Mouse (Mus musculus) E14TG2a.4 (cell line): ENCODE data around the gene Rad51c.
A peak's percentile ranks its signal among the peaks of the same experiment; 100 is the strongest.

ENCODE experiments used
- H3K27me3 ChIP-seq: 2 replicates; pipeline ENCODE4 v1.6.1; 2014; ENCODE audit warnings: low read length, control low read depth; ENCODE audit not compliant: insufficient read depth
- H3K36me3 ChIP-seq: 2 replicates; pipeline ENCODE4 v1.6.1; 2014; ENCODE audit warnings: low read length, control low read depth; ENCODE audit not compliant: insufficient read depth
- H3K4me1 ChIP-seq: replicated peaks from 2 replicates; pipeline ENCODE4 v1.6.1; 2014; ENCODE audit warnings: low read depth, low read length, control low read depth
- H3K4me3 ChIP-seq: replicated peaks from 2 replicates; pipeline ENCODE4 v1.5.1; 2014; ENCODE audit warnings: mild to moderate bottlenecking, low read length
- H3K9me3 ChIP-seq: 2 replicates; pipeline ENCODE4 v1.6.1; 2014; ENCODE audit warnings: low read length, control low read depth
- CTCF ChIP-seq: conservative IDR thresholded peaks from 2 replicates; pipeline ENCODE4 v1.5.1; 2014; ENCODE audit warnings: low read length
- NANOG ChIP-seq: IDR thresholded peaks from 2 replicates; pipeline ENCODE4 v1.6.1; 2014; ENCODE audit warnings: borderline replicate concordance, low read length, mixed read lengths
- POU5F1 ChIP-seq: IDR thresholded peaks from 2 replicates; pipeline ENCODE4 v1.6.1; 2014; ENCODE audit warnings: low read length, borderline replicate concordance

Gene Rad51c

GRCm38 (mm10) chr11:87404111-87404853 lies 472 bp downstream of the Rad51c start:
- Histone ChIP-seq H3K9me3 (no peaks in the 10 kb centered on the region), H3K36me3 (peaks cover 24% of the 10 kb centered on the region), H3K4me1 (peaks cover 15% of the 10 kb centered on the region), H3K4me3 (peak overlapping the region; percentile 88), H3K27me3 (no peaks in the 10 kb centered on the region)
- no peak for TF ChIP-seq NANOG
- TF ChIP-seq POU5F1: no peak
- TF ChIP-seq CTCF: no peak

- TF ChIP-seq CTCF: peak; percentile 31
- no peak for TF ChIP-seq POU5F1
- Histone ChIP-seq H3K27me3 (no peaks in the 10 kb centered on the region), H3K36me3 (peaks cover 45% of the 10 kb centered on the region), H3K9me3 (no peaks in the 10 kb centered on the region), H3K4me1 (peaks cover 10% of the 10 kb centered on the region), H3K4me3 (no peak overlapping the region)
Measured at GRCm38 (mm10) chr11:87398402-87398801, 6.4 kb downstream of the Rad51c start.

GRCm38 (mm10) chr11:87393855-87394254 lies 10.9 kb downstream of the Rad51c start:
- peaks cover 43% of the 10 kb centered on the region for H3K36me3 ChIP-seq
- no peaks in the 10 kb centered on the region for H3K9me3 ChIP-seq
- no peak overlapping the region for H3K4me3 ChIP-seq
- peaks cover 4% of the 10 kb centered on the region; the same call in 1 of the 2 replicates for H3K4me1 ChIP-seq
- TF ChIP-seq NANOG (no peak), CTCF (peak; percentile 64), POU5F1 (no peak)
- no peaks in the 10 kb centered on the region for H3K27me3 ChIP-seq

GRCm38 (mm10) chr11:87385676-87386075 lies 19.1 kb downstream of the Rad51c start:
- H3K4me1 ChIP-seq: no peaks in the 10 kb centered on the region
- no peak overlapping the region for H3K4me3 ChIP-seq
- peaks cover 21% of the 10 kb centered on the region for H3K36me3 ChIP-seq
- TF ChIP-seq CTCF (no peak), POU5F1 (no peak), NANOG (no peak)
- no peaks in the 10 kb centered on the region for H3K9me3 ChIP-seq
- no peaks in the 10 kb centered on the region for H3K27me3 ChIP-seq

- no peak overlapping the region for H3K4me3 ChIP-seq
- H3K9me3 ChIP-seq: no peaks in the 10 kb centered on the region
- TF ChIP-seq CTCF: no peak
- no peak for TF ChIP-seq POU5F1
- no peak for TF ChIP-seq NANOG
- peaks cover 26% of the 10 kb centered on the region for H3K36me3 ChIP-seq
- H3K4me1 ChIP-seq: no peaks in the 10 kb centered on the region
- H3K27me3 ChIP-seq: no peaks in the 10 kb centered on the region
Measured at GRCm38 (mm10) chr11:87384551-87384950, 20.2 kb downstream of the Rad51c start.

- Histone ChIP-seq H3K36me3 (no peaks in the 10 kb centered on the region), H3K27me3 (no peaks in the 10 kb centered on the region), H3K4me3 (no peak overlapping the region), H3K9me3 (no peaks in the 10 kb centered on the region), H3K4me1 (no peaks in the 10 kb centered on the region)
- no peak for TF ChIP-seq NANOG
- no peak for TF ChIP-seq POU5F1
- TF ChIP-seq CTCF: no peak
Measured at GRCm38 (mm10) chr11:87367865-87368580, 36.7 kb downstream of the Rad51c start.

GRCm38 (mm10) chr11:87367061-87367460 lies 37.7 kb downstream of the Rad51c start:
- Histone ChIP-seq H3K9me3 (no peaks in the 10 kb centered on the region), H3K36me3 (no peaks in the 10 kb centered on the region), H3K4me3 (no peak overlapping the region), H3K4me1 (no peaks in the 10 kb centered on the region), H3K27me3 (no peaks in the 10 kb centered on the region)
- TF ChIP-seq POU5F1 (no peak), NANOG (no peak), CTCF (no peak)

- H3K27me3 ChIP-seq: peaks cover 5% of the 10 kb centered on the region
- TF ChIP-seq POU5F1: no peak
- no peak for TF ChIP-seq CTCF
- no peaks in the 10 kb centered on the region for H3K9me3 ChIP-seq
- no peaks in the 10 kb centered on the region for H3K4me1 ChIP-seq
- no peak overlapping the region for H3K4me3 ChIP-seq
- no peaks in the 10 kb centered on the region for H3K36me3 ChIP-seq
Measured at GRCm38 (mm10) chr11:87365120-87365519, 39.6 kb downstream of the Rad51c start.

- TF ChIP-seq CTCF (no peak), POU5F1 (no peak), NANOG (no peak)
- H3K36me3 ChIP-seq: no peaks in the 10 kb centered on the region
- peaks cover 15% of the 10 kb centered on the region for H3K4me1 ChIP-seq
- H3K27me3 ChIP-seq: peaks cover 47% of the 10 kb centered on the region
- H3K4me3 ChIP-seq: peak overlapping the region; percentile 93
- no peaks in the 10 kb centered on the region for H3K9me3 ChIP-seq
Measured at GRCm38 (mm10) chr11:87359262-87359612, 45.5 kb downstream of the Rad51c start.
